Mouse (Mus musculus) myocyte (in vitro differentiated cells): ENCODE measurements around the gene Myo19. TPM values are rescaled to one million over a fixed set of nuclear protein-coding genes. Genes with fewer than 3 reads are reported as not detected.

ENCODE experiments used
- H3K27me3 ChIP-seq: one replicate; pipeline ENCODE4 v1.6.1; 2011; ENCODE audit not compliant: control insufficient read depth, insufficient read depth, insufficient read length
- H3K36me3 ChIP-seq: one replicate; pipeline ENCODE4 v1.6.1; 2011; ENCODE audit not compliant: control insufficient read depth, insufficient read depth
- H3K4me2 ChIP-seq: one replicate; pipeline ENCODE4 v1.6.1; 2011; ENCODE audit warnings: low read depth, control low read depth
- H3K4me3 ChIP-seq: one replicate; pipeline ENCODE4 v1.5.1; 2011; ENCODE audit warnings: mild to moderate bottlenecking, control low read depth, moderate library complexity
- H3K79me2 ChIP-seq: one replicate; pipeline ENCODE4 v1.6.1; 2011; ENCODE audit not compliant: control insufficient read depth, insufficient read depth
- H3ac ChIP-seq: one replicate; pipeline ENCODE4 v1.6.1; 2011; ENCODE audit not compliant: control insufficient read depth, insufficient read length
- CEBPB ChIP-seq: IDR thresholded peaks from 2 replicates; pipeline ENCODE4 v1.6.1; 2011; ENCODE audit warnings: mild to moderate bottlenecking, moderate library complexity; ENCODE audit not compliant: poor library complexity, insufficient read depth, severe bottlenecking
- E2F4 ChIP-seq: IDR thresholded peaks from one replicate; pipeline ENCODE4 v1.6.1; 2011; ENCODE audit warnings: mild to moderate bottlenecking, control low read depth, moderate library complexity; ENCODE audit not compliant: insufficient read depth
- MAX ChIP-seq: IDR thresholded peaks from one replicate; pipeline ENCODE4 v1.6.1; 2011; ENCODE audit warnings: low read depth, mild to moderate bottlenecking, control low read depth
- MYOD1 ChIP-seq, 3 experiments: IDR thresholded peaks; one replicate each; pipeline ENCODE4 v1.6.1; 2011; ENCODE audit warnings: control low read depth in 2 of 3, low read depth in 2 of 3, mild to moderate bottlenecking in 2 of 3, moderate library complexity in 1 of 3; ENCODE audit not compliant: insufficient read length in 2 of 3, control insufficient read depth in 1 of 3
- MYOG ChIP-seq, 3 experiments: IDR thresholded peaks; one replicate each; pipeline ENCODE4 v1.6.1; 2011; ENCODE audit warnings: control low read depth in 2 of 3, low read depth in 2 of 3, mild to moderate bottlenecking in 2 of 3; ENCODE audit not compliant: insufficient read length in 2 of 3, control insufficient read depth in 1 of 3, insufficient read depth in 1 of 3
- POLR2A ChIP-seq: IDR thresholded peaks from one replicate; pipeline ENCODE4 v1.6.1; 2011; ENCODE audit warnings: low read depth, mild to moderate bottlenecking, control low read depth, moderate library complexity; ENCODE audit not compliant: insufficient read length
- POLR2AphosphoS2 ChIP-seq: IDR thresholded peaks from one replicate; pipeline ENCODE4 v1.6.1; 2011; ENCODE audit warnings: low read depth, control low read depth; ENCODE audit not compliant: insufficient read length
- REST ChIP-seq: IDR thresholded peaks from one replicate; pipeline ENCODE4 v1.6.1; 2011; ENCODE audit warnings: mild to moderate bottlenecking, control low read depth, moderate library complexity; ENCODE audit not compliant: insufficient read depth, insufficient read length
- SRF ChIP-seq: IDR thresholded peaks from one replicate; pipeline ENCODE4 v1.6.1; 2011; ENCODE audit warnings: low read depth; ENCODE audit not compliant: control insufficient read depth, insufficient read length
- TCF12 ChIP-seq: IDR thresholded peaks from one replicate; pipeline ENCODE4 v1.6.1; 2011; ENCODE audit warnings: mild to moderate bottlenecking, control low read depth; ENCODE audit not compliant: poor library complexity, insufficient read depth, severe bottlenecking
- TCF3 ChIP-seq: IDR thresholded peaks from one replicate; pipeline ENCODE4 v1.6.1; 2011; ENCODE audit warnings: low read depth, control low read depth; ENCODE audit not compliant: insufficient read length
- USF1 ChIP-seq: IDR thresholded peaks from one replicate; pipeline ENCODE4 v1.6.1; 2011; ENCODE audit warnings: low read depth, mild to moderate bottlenecking, control low read depth, moderate library complexity
- polyA plus RNA-seq: library from polyadenylated mRNA; unstranded; fragments of >200 nt; fragmentation: generic; extraction: Trizol; gene quantifications from one replicate; pipeline ENCODE4 v1.2.1, GENCODE M21; 2012; ENCODE audit warnings: missing spikeins

Myo19 gene
- polyA plus RNA-seq, 1 experiment: 4.8 TPM

DNA sequence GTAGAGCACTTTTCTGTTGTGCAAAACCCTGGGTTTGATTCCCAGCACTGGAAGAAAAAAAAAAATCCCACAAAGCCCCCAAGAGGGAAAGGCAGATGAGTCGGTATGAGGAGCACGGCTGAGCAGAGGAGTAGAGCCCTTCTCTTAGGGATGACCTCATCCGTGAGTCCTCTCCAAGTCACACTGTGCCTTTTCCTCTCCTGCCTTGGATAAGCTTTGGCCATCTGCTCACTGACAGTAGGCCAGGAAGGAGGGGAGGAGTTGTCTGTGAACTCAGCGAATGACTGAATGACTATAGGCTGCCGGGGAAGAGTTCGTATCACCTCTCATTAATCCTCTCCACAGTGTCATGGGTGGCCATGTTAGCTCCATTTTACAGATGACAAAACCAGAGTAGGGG lies 80.8 kb downstream of the Myo19 start:
- H3K79me2 ChIP-seq: no peaks in the 10 kb centered on the region
- no peak overlapping the region for H3K4me3 ChIP-seq
- H3K36me3 ChIP-seq: no peaks in the 10 kb centered on the region
- H3K27me3 ChIP-seq: peaks cover 49% of the 10 kb centered on the region
- H3K4me2 ChIP-seq: no peak overlapping the region
- TF ChIP-seq MAX: no peak
- TF ChIP-seq MYOG (IDR thresholded peaks at IDR 0.05; ENCODE audit: control insufficient read depth in 1 of 3, insufficient read depth in 1 of 3, insufficient read length in 2 of 3, low read depth in 2 of 3): no peak
- no peak for TF ChIP-seq USF1
- TF ChIP-seq REST: no peak
- TF ChIP-seq E2F4: no peak
- TF ChIP-seq CEBPB: no peak
- TF ChIP-seq SRF: no peak
- TF ChIP-seq MYOD1 (IDR thresholded peaks at IDR 0.05; ENCODE audit: control insufficient read depth in 1 of 3, insufficient read length in 2 of 3, low read depth in 2 of 3): no peak
- no peak for TF ChIP-seq TCF3
- TF ChIP-seq POLR2A: no peak
- no peak for TF ChIP-seq TCF12
- TF ChIP-seq POLR2AphosphoS2: no peak
- no peak overlapping the region for H3ac ChIP-seq

Other genes with a start within 250 kb of the Myo19 start
- 11.4 TPM for gene Mrm1, start 60.6 kb upstream of the Myo19 start, polyA plus RNA-seq
- gene Dhrs11, start 51.2 kb upstream of the Myo19 start, polyA plus RNA-seq: 13.8 TPM
- 24.8 TPM for gene Ggnbp2, start 9.3 kb upstream of the Myo19 start, polyA plus RNA-seq
- 4.5 TPM for gene Pigw, start 137 bp downstream of the Myo19 start, polyA plus RNA-seq
- 18.5 TPM for gene Znhit3, start 36.2 kb downstream of the Myo19 start, polyA plus RNA-seq
- gene Car4, start 77.6 kb downstream of the Myo19 start, polyA plus RNA-seq: not detected